Mouse (Mus musculus) hindbrain, postnatal 0 days (tissue): ENCODE data around the gene Isg20l2. TPM values are rescaled to one million over a fixed set of nuclear protein-coding genes. Genes with fewer than 3 reads are reported as not detected.
"Not testable (repeated sequence)": the region's sequence is repeated elsewhere in the genome, so short reads cannot be mapped to it uniquely, and the experiment has no call there.

Source experiments
- ATAC-seq: fragments of 200-750 bp; cut with Nextera tagmentation; 2 replicates; pipeline ENCODE4 v1.8.0; 2017; ENCODE audit warnings: mild to moderate bottlenecking, moderate TSS enrichment, moderate library complexity
- DNase-seq: peaks from one replicate; pipeline ENCODE4 v3.0.0-alpha.2; 2015; ENCODE audit warnings: low spot score
- H3K27ac ChIP-seq: fragments of 300-500 bp; sonication (generic); 2 replicates; pipeline ENCODE4 v1.5.1; 2014; ENCODE audit warnings: mild to moderate bottlenecking
- H3K27me3 ChIP-seq: fragments of 300-500 bp; sonication (generic); 2 replicates; pipeline ENCODE4 v1.6.1; 2014; ENCODE audit warnings: low read length, mixed read lengths; ENCODE audit not compliant: insufficient read depth
- H3K36me3 ChIP-seq: fragments of 300-500 bp; sonication (generic); 2 replicates; pipeline ENCODE4 v1.6.1; 2014; ENCODE audit warnings: low read length, mixed read lengths; ENCODE audit not compliant: insufficient read depth
- H3K4me1 ChIP-seq: fragments of 300-500 bp; sonication (generic); 2 replicates; pipeline ENCODE4 v1.6.1; 2014; ENCODE audit warnings: antibody characterized with exemption, low read length, mixed read lengths; ENCODE audit not compliant: insufficient read depth
- H3K4me2 ChIP-seq: fragments of 300-500 bp; sonication (generic); 2 replicates; pipeline ENCODE4 v1.6.1; 2014; ENCODE audit warnings: low read depth, mild to moderate bottlenecking, low read length, moderate library complexity, mixed read lengths
- H3K4me3 ChIP-seq: fragments of 300-500 bp; sonication (generic); 2 replicates; pipeline ENCODE4 v1.5.1; 2014; ENCODE audit warnings: low read length
- H3K9ac ChIP-seq: fragments of 300-500 bp; sonication (generic); replicated peaks from 2 replicates; pipeline ENCODE4 v1.6.1; 2014; ENCODE audit warnings: mild to moderate bottlenecking, low read length, moderate library complexity, mixed read lengths
- H3K9me3 ChIP-seq: fragments of 300-500 bp; sonication (generic); 2 replicates; pipeline ENCODE4 v1.6.1; 2016; ENCODE audit warnings: low read length, mixed read lengths
- CTCF ChIP-seq: IDR thresholded peaks from 2 replicates; pipeline ENCODE4 v1.5.1; 2016; ENCODE audit warnings: antibody characterized with exemption, control low read depth, low read depth
- WGBS: fragments of 180-500 bp; shearing (Covaris S2); extraction: QIAGEN DNeasy Blood & Tissue Kit; methylation state at CpG from one replicate; pipeline ENCODE4 v1.1.7; 2014; 5-methylcytosine and 5-hydroxymethylcytosine counted together
- polyA plus RNA-seq: library from polyadenylated mRNA; unstranded; fragments of >200 nt; fragmentation: Nextera tagmentation; extraction: Ambion mirVana; gene quantifications from 2 replicates; pipeline ENCODE4 v1.2.1, GENCODE M21; 2015
- total RNA-seq: library from RNA; depleted of rRNA; stranded (reverse); fragments of >200 nt; gene quantifications from 2 replicates; pipeline ENCODE4 v1.2.3, GENCODE M21; 2014; rRNA removed

The Isg20l2 gene
- total RNA-seq (23.8 and 26.2 TPM in 2 replicates), polyA plus RNA-seq (19.1 and 20.1 TPM in 2 replicates)

GRCm38 (mm10) chr3:87930078-87930795 lies at the start of gene Isg20l2, which contains the start of gene Rrnad1:
Gene Isg20l2, plus strand, starts transcription at chr3:87930314.
Gene Rrnad1, minus strand, starts transcription at chr3:87930717.
- WGBS: under 1% methylated on average over 73 of the region's 78 CpGs
- peak; percentile 77 for TF ChIP-seq CTCF

GRCm38 (mm10) chr3:87884291-87884690 lies 45.8 kb upstream of the Isg20l2 start:
- 1% methylated on average over 3 of the region's 3 CpGs for WGBS
- Histone ChIP-seq H3K4me1 (peaks cover 20% of the 10 kb centered on the region), H3K4me3 (peak overlapping the region; percentile 99), H3K27me3 (no peaks in the 10 kb centered on the region), H3K4me2 (peak overlapping the region; percentile 97), H3K9ac (peak overlapping the region; percentile 93), H3K9me3 (no peaks in the 10 kb centered on the region), H3K36me3 (peaks cover 6% of the 10 kb centered on the region; the same call in 1 of the 2 replicates), H3K27ac (peak overlapping the region; percentile 88; the same call in 1 of the 2 replicates)
- no peak for DNase-seq
- TF ChIP-seq CTCF: no peak
- no peak for ATAC-seq

More at GRCm38 (mm10) chr3:87930078-87930795, at the start of gene Isg20l2, which contains the start of gene Rrnad1:
- Histone ChIP-seq H3K9me3 (no peaks in the 10 kb centered on the region), H3K4me1 (peaks cover 12% of the 10 kb centered on the region), H3K9ac (peak within 1 kb of the TSS; percentile 80), H3K36me3 (peaks cover 27% of the 10 kb centered on the region), H3K4me3 (peak within 1 kb of the TSS; percentile 85), H3K27me3 (no peaks in the 10 kb centered on the region), H3K4me2 (peak within 1 kb of the TSS; percentile 88), H3K27ac (peak within 1 kb of the TSS; percentile 91)
- DNase-seq (peak; percentile 99), ATAC-seq (peak; percentile 98)

GRCm38 (mm10) chr3:87884708-87885251 lies 45.3 kb upstream of the Isg20l2 start:
- peak overlapping the region; percentile 99 for H3K4me3 ChIP-seq
- DNase-seq: peak; percentile 62
- WGBS: 0% methylated on average over 23 of the region's 28 CpGs
- peak overlapping the region; percentile 97 for H3K4me2 ChIP-seq
- H3K9ac ChIP-seq: peak overlapping the region; percentile 93
- TF ChIP-seq CTCF: no peak
- peaks cover 6% of the 10 kb centered on the region; the same call in 1 of the 2 replicates for H3K36me3 ChIP-seq
- H3K4me1 ChIP-seq: peaks cover 20% of the 10 kb centered on the region
- H3K9me3 ChIP-seq: no peaks in the 10 kb centered on the region
- peak; percentile 3; the same call in 1 of the 2 replicates for ATAC-seq
- no peaks in the 10 kb centered on the region for H3K27me3 ChIP-seq
- peak overlapping the region; percentile 88 for H3K27ac ChIP-seq

- peak; percentile 99 for ATAC-seq
- Histone ChIP-seq H3K27ac (peak within 1 kb of the TSS; percentile 88), H3K36me3 (peaks cover 4% of the 10 kb centered on the region; the same call in 1 of the 2 replicates), H3K27me3 (no peaks in the 10 kb centered on the region), H3K9ac (peak within 1 kb of the TSS; percentile 93), H3K4me1 (peaks cover 20% of the 10 kb centered on the region), H3K9me3 (no peaks in the 10 kb centered on the region), H3K4me3 (peak within 1 kb of the TSS; percentile 99), H3K4me2 (peak within 1 kb of the TSS; percentile 97)
- under 1% methylated on average over 33 of the region's 33 CpGs for WGBS
- peak; percentile 98 for DNase-seq
- no peak for TF ChIP-seq CTCF
Observed at GRCm38 (mm10) chr3:87885281-87886003, 44.7 kb upstream of the Isg20l2 start, which contains the start of gene Prcc. Gene Prcc, minus strand, starts transcription at chr3:87885608.

DNA sequence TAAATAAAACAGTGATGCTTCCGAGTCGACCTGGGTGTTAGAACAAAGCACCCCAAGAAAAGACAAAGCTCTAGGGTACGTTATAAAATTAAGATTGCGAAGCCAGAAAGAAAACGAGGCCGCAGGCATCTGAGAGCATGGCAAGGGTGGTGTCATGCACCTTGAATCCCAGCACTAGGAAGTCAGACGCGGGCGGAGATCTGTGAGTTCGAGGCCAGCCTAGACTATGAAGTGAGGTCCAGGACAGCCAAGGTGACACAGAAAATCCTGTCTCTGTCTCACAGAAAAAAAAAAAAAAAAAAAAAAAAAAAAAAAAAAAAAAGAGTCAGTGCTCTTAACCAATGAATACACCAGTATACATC lies 44.1 kb upstream of the Isg20l2 start:
- Histone ChIP-seq H3K4me1 (peaks cover 20% of the 10 kb centered on the region), H3K4me3 (peak overlapping the region; percentile 99), H3K27me3 (no peaks in the 10 kb centered on the region), H3K9ac (peak overlapping the region; percentile 44; the same call in 1 of the 2 replicates), H3K36me3 (no peaks in the 10 kb centered on the region), H3K4me2 (peak overlapping the region; percentile 60), H3K27ac (no peak overlapping the region), H3K9me3 (no peaks in the 10 kb centered on the region)
- no peak for TF ChIP-seq CTCF
- DNase-seq (no peak), ATAC-seq (no peak; the same call in 1 of the 2 replicates)
- 8% methylated on average over 10 of the region's 10 CpGs for WGBS

- peaks cover 20% of the 10 kb centered on the region for H3K4me1 ChIP-seq
- no peaks in the 10 kb centered on the region for H3K36me3 ChIP-seq
- DNase-seq: no peak
- 84% methylated on average over 6 of the region's 6 CpGs for WGBS
- ATAC-seq: no peak
- peak overlapping the region; percentile 99; the same call in 1 of the 2 replicates for H3K4me3 ChIP-seq
- no peaks in the 10 kb centered on the region for H3K9me3 ChIP-seq
- no peak overlapping the region for H3K27ac ChIP-seq
- H3K27me3 ChIP-seq: no peaks in the 10 kb centered on the region
- no peak for TF ChIP-seq CTCF
- peak overlapping the region; percentile 44; the same call in 1 of the 2 replicates for H3K9ac ChIP-seq
- peak overlapping the region; percentile 60 for H3K4me2 ChIP-seq
Observed at GRCm38 (mm10) chr3:87886416-87886815, 43.7 kb upstream of the Isg20l2 start.

- H3K4me1 ChIP-seq: peaks cover 18% of the 10 kb centered on the region
- H3K36me3 ChIP-seq, H3K4me3 ChIP-seq, H3K4me2 ChIP-seq, H3K27ac ChIP-seq, H3K27me3 ChIP-seq, H3K9ac ChIP-seq, DNase-seq, H3K9me3 ChIP-seq, ATAC-seq: not testable (repeated sequence)
- 75% methylated on average over 4 of the region's 4 CpGs for WGBS
Observed at GRCm38 (mm10) chr3:87887400-87887799, 42.7 kb upstream of the Isg20l2 start.
